Mouse (Mus musculus) lung, embryonic 16.5 days (tissue): Measurements from ENCODE around the gene Cdcp1. TPM values are rescaled to one million over a fixed set of nuclear protein-coding genes. Genes with fewer than 3 reads are reported as not detected.

ENCODE experiments used
- ATAC-seq: fragments of 200-750 bp; cut with Nextera tagmentation; 2 replicates; pipeline ENCODE4 v1.8.0; 2017; ENCODE audit warnings: low read depth, mild to moderate bottlenecking, moderate library complexity
- H3K27ac ChIP-seq: fragments of 300-500 bp; sonication (generic); 2 replicates; pipeline ENCODE4 v1.5.1; 2014; ENCODE audit warnings: mild to moderate bottlenecking, control low read depth, low read length
- H3K27me3 ChIP-seq: fragments of 300-500 bp; sonication (generic); 2 replicates; pipeline ENCODE4 v1.6.1; 2014; ENCODE audit warnings: low read depth, low read length, mixed read lengths; ENCODE audit not compliant: control insufficient read depth, insufficient read depth
- H3K36me3 ChIP-seq: fragments of 300-500 bp; sonication (generic); 2 replicates; pipeline ENCODE4 v1.6.1; 2014; ENCODE audit warnings: low read length; ENCODE audit not compliant: control insufficient read depth, insufficient read depth
- H3K4me1 ChIP-seq: fragments of 300-500 bp; sonication (generic); replicated peaks from 2 replicates; pipeline ENCODE4 v1.6.1; 2014; ENCODE audit warnings: low read length, mixed read lengths; ENCODE audit not compliant: control insufficient read depth, insufficient read depth
- H3K4me2 ChIP-seq: fragments of 300-500 bp; sonication (generic); 2 replicates; pipeline ENCODE4 v1.6.1; 2014; ENCODE audit warnings: low read depth, low read length, control low read depth
- H3K4me3 ChIP-seq: fragments of 300-500 bp; sonication (generic); 2 replicates; pipeline ENCODE4 v1.5.1; 2014; ENCODE audit warnings: mild to moderate bottlenecking, low read length, control low read depth
- H3K9ac ChIP-seq: fragments of 300-500 bp; sonication (generic); 2 replicates; pipeline ENCODE4 v1.6.1; 2014; ENCODE audit warnings: low read length, control low read depth
- H3K9me3 ChIP-seq: fragments of 300-500 bp; sonication (generic); 2 replicates; pipeline ENCODE4 v1.6.1; 2016; ENCODE audit warnings: low read length; ENCODE audit not compliant: control insufficient read depth
- WGBS: fragments of 180-500 bp; shearing (Covaris S2); extraction: QIAGEN DNeasy Blood & Tissue Kit; methylation state at CpG from one replicate; pipeline ENCODE4 v1.1.7; 2014; 5-methylcytosine and 5-hydroxymethylcytosine counted together
- polyA plus RNA-seq: library from polyadenylated mRNA; unstranded; fragments of >200 nt; fragmentation: Nextera tagmentation; extraction: Ambion mirVana; gene quantifications from 2 replicates; pipeline ENCODE4 v1.2.1, GENCODE M21; 2015

The Cdcp1 gene
- polyA plus RNA-seq, 1 experiment from 2014 or later: 12.4 TPM

DNA sequence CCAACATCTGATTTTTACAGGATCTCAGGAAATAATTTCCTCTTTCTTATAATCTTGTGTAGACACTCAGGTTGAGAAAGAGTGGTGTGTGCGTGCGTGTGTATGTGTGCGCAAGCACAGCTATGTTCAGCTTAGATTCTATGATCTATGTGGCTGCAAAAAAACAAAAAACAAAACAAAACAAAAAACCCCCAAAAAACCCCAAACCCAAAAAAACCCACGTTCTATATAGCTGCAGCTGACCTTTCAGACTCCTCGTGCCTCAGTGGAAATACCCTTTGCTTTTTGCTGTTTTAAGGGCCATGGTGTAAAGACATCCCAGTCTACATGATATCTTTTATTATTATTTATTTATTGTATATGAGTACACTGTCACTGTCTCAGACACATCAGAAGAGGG is 25.4 kb upstream of the Cdcp1 start:
- no peaks in the 10 kb centered on the region for H3K36me3 ChIP-seq
- H3K4me1 ChIP-seq: peaks cover 14% of the 10 kb centered on the region
- no peak for ATAC-seq
- WGBS: 90% methylated on average over 5 of the region's 5 CpGs
- no peak overlapping the region for H3K27ac ChIP-seq
- no peak overlapping the region for H3K4me2 ChIP-seq
- H3K9ac ChIP-seq: no peak overlapping the region
- no peaks in the 10 kb centered on the region for H3K9me3 ChIP-seq
- H3K4me3 ChIP-seq: no peak overlapping the region
- no peaks in the 10 kb centered on the region for H3K27me3 ChIP-seq

DNA sequence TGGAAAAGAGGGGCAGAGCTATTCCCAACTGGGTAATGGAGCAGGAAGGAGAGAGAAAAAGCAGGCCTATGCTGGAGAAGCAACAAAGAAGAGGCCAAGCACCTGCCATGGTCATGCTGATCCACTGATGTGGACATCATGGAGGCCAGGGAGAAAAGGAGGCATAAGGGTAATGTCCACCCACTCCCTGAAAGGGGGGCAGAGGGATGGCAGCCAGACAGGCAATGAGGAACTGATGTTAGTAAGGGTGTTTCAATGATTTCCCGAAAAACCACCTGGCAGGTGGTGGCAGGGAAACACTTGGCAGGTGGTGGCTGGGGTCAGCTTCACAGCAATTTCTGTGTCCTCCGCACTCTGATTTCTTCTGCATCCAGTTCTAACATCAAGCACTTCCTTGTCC is 24.9 kb upstream of the Cdcp1 start:
- WGBS: 78% methylated on average over 2 of the region's 2 CpGs
- Histone ChIP-seq H3K9me3 (no peaks in the 10 kb centered on the region), H3K4me2 (no peak overlapping the region), H3K4me3 (no peak overlapping the region), H3K9ac (no peak overlapping the region), H3K27ac (no peak overlapping the region), H3K36me3 (no peaks in the 10 kb centered on the region), H3K27me3 (no peaks in the 10 kb centered on the region), H3K4me1 (peaks cover 14% of the 10 kb centered on the region)
- ATAC-seq: no peak

DNA sequence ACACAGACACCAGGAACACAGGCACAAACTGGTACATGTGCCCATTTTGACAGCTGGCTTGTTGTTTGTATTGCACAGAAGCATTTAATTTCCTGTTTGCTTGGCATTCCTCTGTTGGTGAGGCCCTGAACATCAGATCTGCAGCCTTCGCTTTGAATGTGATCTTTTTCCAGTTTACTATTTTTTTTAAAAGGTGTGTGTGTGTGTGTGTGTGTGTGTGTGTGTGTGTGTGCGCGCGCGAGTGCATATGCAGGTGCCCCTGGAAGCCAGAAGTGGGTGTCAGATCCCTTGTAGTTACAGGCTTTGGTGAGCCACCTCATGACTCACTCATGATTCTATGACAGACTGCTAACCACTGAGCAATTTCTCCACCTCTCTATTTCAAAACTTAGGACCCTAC is 24.4 kb upstream of the Cdcp1 start:
- Histone ChIP-seq H3K4me1 (peaks cover 14% of the 10 kb centered on the region), H3K36me3 (no peaks in the 10 kb centered on the region), H3K4me2 (no peak overlapping the region), H3K9me3 (no peaks in the 10 kb centered on the region), H3K27me3 (no peaks in the 10 kb centered on the region), H3K27ac (no peak overlapping the region), H3K4me3 (no peak overlapping the region), H3K9ac (no peak overlapping the region)
- WGBS: 95% methylated on average over 5 of the region's 5 CpGs
- no peak for ATAC-seq

DNA sequence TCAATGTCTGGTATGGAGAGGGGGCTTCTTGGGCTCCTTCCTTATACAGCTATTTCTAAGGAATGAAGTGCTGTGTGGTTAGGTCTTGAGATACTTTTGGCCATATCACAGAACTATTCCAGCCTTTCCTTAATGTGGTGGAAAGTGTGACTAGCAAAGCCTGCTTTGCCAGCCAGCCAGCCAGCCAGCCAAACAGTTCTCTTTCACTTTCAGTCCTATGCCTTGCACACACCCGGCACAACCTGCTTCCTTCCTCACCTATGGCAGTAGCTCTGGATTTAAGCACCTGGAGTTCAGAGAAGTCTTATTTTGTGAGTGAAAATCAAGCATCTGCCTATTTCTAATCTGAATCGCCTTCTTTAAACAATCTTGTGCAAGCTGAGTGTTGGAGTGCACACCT is 23.8 kb upstream of the Cdcp1 start:
- no peak overlapping the region for H3K4me2 ChIP-seq
- peak overlapping the region; percentile 88; the same call in 1 of the 2 replicates for H3K27ac ChIP-seq
- H3K9ac ChIP-seq: no peak overlapping the region
- WGBS: 59% methylated on average over 2 of the region's 2 CpGs
- no peaks in the 10 kb centered on the region for H3K27me3 ChIP-seq
- ATAC-seq: no peak
- H3K4me1 ChIP-seq: peaks cover 14% of the 10 kb centered on the region
- no peak overlapping the region for H3K4me3 ChIP-seq
- H3K9me3 ChIP-seq: no peaks in the 10 kb centered on the region
- no peaks in the 10 kb centered on the region for H3K36me3 ChIP-seq

DNA sequence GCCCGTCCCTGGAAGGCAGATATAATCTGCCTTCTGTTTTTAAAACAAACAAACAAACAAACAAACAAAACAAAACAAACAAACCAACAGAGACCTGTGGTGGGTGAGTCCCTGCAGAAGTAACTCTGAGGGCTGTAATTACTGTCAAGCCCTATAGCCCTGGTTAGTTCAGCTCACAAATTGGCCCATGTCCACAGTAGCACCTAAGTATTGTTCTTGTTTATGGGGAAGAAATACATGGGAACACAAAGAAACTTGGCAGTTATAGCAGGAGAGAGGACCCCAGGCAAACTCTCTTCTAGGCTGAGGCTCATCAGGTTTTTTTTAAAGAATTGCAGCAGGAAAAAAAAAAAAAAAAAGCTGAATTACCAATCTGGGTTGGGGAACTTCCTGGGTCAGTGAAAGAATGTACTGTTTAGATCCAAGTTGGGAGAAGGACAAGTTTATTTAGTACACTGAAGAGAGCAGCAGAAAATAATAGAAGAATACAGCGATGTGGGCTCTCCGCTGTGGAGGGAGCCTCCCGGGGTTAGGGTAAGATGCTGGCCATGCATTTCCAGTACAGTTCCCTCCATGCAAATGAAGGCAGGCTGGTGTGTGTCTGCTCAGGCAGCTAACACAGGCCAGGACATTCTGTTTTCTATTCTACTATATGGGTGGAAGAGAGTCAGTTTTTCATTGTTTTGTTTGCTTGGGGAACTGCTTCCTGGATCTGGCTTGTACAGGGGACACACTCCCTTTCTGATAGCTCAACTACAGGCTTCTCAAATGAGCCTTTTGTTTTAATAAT is 22.6 kb upstream of the Cdcp1 start:
- peak; percentile 79 for ATAC-seq
- 28% methylated on average over 4 of the region's 4 CpGs for WGBS
- no peaks in the 10 kb centered on the region for H3K9me3 ChIP-seq
- no peaks in the 10 kb centered on the region for H3K36me3 ChIP-seq
- H3K27ac ChIP-seq: peak overlapping the region; percentile 88
- H3K4me2 ChIP-seq: peak overlapping the region; percentile 11; the same call in 1 of the 2 replicates
- peak overlapping the region; percentile 8; the same call in 1 of the 2 replicates for H3K9ac ChIP-seq
- no peaks in the 10 kb centered on the region for H3K27me3 ChIP-seq
- H3K4me3 ChIP-seq: no peak overlapping the region
- peaks cover 14% of the 10 kb centered on the region for H3K4me1 ChIP-seq

DNA sequence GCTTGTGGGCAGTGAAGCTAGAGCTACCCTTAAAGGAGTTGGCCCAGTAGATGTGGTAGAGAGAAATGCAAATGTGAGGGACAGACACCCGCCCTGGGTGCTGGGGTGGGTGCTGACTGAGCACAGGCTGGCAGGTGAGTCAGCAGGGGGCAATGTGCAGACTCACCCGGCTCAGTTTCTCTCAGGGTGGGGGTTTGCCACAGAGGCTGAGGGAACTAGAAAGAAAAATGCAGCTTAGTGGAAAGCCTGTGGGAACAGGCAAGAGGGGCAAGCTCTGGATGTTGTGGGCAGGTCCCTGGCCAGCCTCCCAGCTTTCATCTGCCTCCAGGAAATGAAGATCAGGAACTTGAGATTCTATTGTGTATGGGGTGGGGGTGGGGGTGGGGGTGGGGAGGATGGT is 21.9 kb upstream of the Cdcp1 start:
- Histone ChIP-seq H3K9me3 (no peaks in the 10 kb centered on the region), H3K9ac (no peak overlapping the region), H3K4me3 (no peak overlapping the region), H3K4me2 (0 out of 2 replicates have a peak overlapping the region, but pooled peaks have one; percentile 11), H3K27ac (peak overlapping the region; percentile 88), H3K4me1 (peaks cover 14% of the 10 kb centered on the region), H3K27me3 (no peaks in the 10 kb centered on the region), H3K36me3 (no peaks in the 10 kb centered on the region)
- WGBS: 26% methylated on average over 2 of the region's 2 CpGs
- ATAC-seq: peak; percentile 89

DNA sequence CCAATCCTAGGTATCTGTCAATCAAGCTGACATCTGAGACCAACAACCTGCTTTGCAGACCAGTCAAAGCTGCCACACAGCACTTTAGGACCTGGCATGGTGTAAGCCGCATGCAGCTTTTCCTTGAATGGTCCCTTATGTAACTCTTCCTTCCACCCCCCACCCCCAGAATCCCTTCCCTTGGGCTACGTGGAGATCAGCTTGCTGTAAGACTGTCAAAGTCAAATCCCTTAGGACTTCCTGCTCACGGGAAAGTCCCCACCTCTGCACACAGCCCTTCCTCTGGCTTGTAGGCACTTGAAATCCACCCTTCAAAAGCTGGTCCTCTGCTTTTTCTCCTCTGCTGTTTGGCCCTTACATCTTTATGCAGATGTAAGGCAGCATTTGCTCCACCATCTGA is 19.8 kb upstream of the Cdcp1 start:
- Histone ChIP-seq H3K4me1 (peaks cover 14% of the 10 kb centered on the region), H3K9me3 (no peaks in the 10 kb centered on the region), H3K27ac (no peak overlapping the region), H3K27me3 (no peaks in the 10 kb centered on the region), H3K9ac (no peak overlapping the region), H3K4me2 (no peak overlapping the region), H3K36me3 (no peaks in the 10 kb centered on the region), H3K4me3 (no peak overlapping the region)
- ATAC-seq: no peak
- 29% methylated on average over 3 of the region's 3 CpGs for WGBS

DNA sequence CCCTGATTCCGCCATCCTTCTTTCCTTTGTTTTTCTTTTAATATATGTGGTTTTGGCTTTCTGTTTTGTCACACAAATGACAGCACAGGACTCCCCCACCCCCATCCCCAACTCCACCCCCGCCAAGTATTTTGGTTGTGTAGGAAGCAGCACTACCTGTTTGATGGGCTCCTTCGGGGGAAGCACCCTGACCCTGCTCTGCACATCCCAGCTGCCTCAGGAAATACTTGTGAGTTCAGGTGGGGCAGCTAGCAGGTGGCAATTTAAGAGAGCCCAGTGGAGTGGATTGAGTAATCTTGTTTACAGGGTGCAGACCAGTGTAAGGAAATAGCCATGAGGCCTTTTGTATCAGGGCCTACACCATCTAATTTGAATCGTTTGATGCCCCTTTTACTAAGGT is 14.0 kb upstream of the Cdcp1 start:
- 55% methylated on average over 4 of the region's 4 CpGs for WGBS
- no peaks in the 10 kb centered on the region for H3K9me3 ChIP-seq
- H3K9ac ChIP-seq: no peak overlapping the region
- no peak for ATAC-seq
- no peaks in the 10 kb centered on the region for H3K27me3 ChIP-seq
- H3K36me3 ChIP-seq: no peaks in the 10 kb centered on the region
- no peak overlapping the region for H3K27ac ChIP-seq
- no peak overlapping the region for H3K4me3 ChIP-seq
- no peaks in the 10 kb centered on the region for H3K4me1 ChIP-seq
- H3K4me2 ChIP-seq: no peak overlapping the region

DNA sequence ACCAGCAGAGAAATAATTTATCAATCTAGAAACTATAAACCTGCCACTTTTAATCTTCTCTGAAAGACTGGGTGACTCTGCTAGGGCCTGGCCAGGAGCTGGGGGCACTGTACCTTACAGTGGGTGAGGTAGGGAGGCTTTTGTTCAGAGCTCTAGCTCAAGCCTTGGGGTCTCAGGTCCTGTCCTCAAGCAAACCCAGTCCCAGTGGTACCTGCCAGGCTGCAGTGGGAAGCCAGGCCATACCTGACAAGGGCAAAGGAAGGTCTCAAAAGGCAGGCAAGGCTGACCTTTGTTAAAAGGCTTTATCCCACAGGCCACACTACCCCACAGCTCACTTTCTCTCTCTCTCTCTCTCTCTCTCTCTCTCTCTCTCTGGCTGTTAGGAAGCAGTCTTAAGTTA is 12.8 kb upstream of the Cdcp1 start:
- no peaks in the 10 kb centered on the region for H3K9me3 ChIP-seq
- no peak overlapping the region for H3K4me3 ChIP-seq
- H3K27ac ChIP-seq: no peak overlapping the region
- H3K27me3 ChIP-seq: no peaks in the 10 kb centered on the region
- H3K4me2 ChIP-seq: no peak overlapping the region
- H3K4me1 ChIP-seq: no peaks in the 10 kb centered on the region
- no peak for ATAC-seq
- no peak overlapping the region for H3K9ac ChIP-seq
- no peaks in the 10 kb centered on the region for H3K36me3 ChIP-seq
